Mouse (Mus musculus): ENCODE measurements around the gene Ralgps1.

DNA sequence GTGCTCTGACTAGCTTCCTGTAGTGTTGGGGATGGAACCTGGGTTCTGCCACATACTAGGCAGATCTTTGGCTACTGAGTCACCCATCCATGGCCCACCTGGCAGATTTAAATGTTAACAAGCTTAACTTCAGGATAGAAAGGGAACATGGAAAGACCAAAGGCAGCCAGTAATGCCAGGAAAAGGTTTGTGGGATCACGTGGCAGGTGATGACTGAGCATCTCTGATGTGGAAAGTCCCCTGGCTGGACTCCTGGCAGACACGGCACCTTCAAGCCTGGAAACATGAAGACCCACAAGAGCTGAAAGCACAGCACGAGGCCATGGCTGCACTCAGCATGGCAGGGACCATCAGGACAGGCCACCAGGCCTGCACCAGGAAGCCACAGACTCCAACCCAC is 23.0 kb downstream of the Ralgps1 start:
- no peak for TF ChIP-seq EP300 (IDR thresholded peaks at IDR 0.05; ENCODE audit: low read length)
- no peak for TF ChIP-seq MAX (IDR thresholded peaks at IDR 0.05; ENCODE audit: low read length)
- no peak for TF ChIP-seq MXI1 (IDR thresholded peaks at IDR 0.05; ENCODE audit: low read depth, low read length)
- TF ChIP-seq CTCF (conservative IDR thresholded peaks at IDR 0.05 in 1 of 2, IDR thresholded peaks at IDR 0.05 in 1 of 2; ENCODE audit: low read depth in 2 of 2, low read length in 2 of 2), result no peak
- no peak for TF ChIP-seq POLR2A (IDR thresholded peaks at IDR 0.05; ENCODE audit: low read depth, low read length)
- no peak for TF ChIP-seq USF1 (IDR thresholded peaks at IDR 0.05; ENCODE audit: low read depth, low read length)
- TF ChIP-seq SMC3 (IDR thresholded peaks at IDR 0.05; ENCODE audit: low read depth, low read length), result no peak

All from CH12.LX (cell line).